Mouse (Mus musculus) myocyte (in vitro differentiated cells): ENCODE measurements around the gene Mbtps1. TPM values are rescaled to one million over a fixed set of nuclear protein-coding genes. Genes with fewer than 3 reads are reported as not detected.

ENCODE experiments used
- H3K27me3 ChIP-seq: one replicate; pipeline ENCODE4 v1.6.1; 2011; ENCODE audit not compliant: control insufficient read depth, insufficient read depth, insufficient read length
- H3K36me3 ChIP-seq: one replicate; pipeline ENCODE4 v1.6.1; 2011; ENCODE audit not compliant: control insufficient read depth, insufficient read depth
- H3K4me2 ChIP-seq: one replicate; pipeline ENCODE4 v1.6.1; 2011; ENCODE audit warnings: low read depth, control low read depth
- H3K4me3 ChIP-seq: one replicate; pipeline ENCODE4 v1.5.1; 2011; ENCODE audit warnings: mild to moderate bottlenecking, control low read depth, moderate library complexity
- H3K79me2 ChIP-seq: one replicate; pipeline ENCODE4 v1.6.1; 2011; ENCODE audit not compliant: control insufficient read depth, insufficient read depth
- H3ac ChIP-seq: one replicate; pipeline ENCODE4 v1.6.1; 2011; ENCODE audit not compliant: control insufficient read depth, insufficient read length
- CEBPB ChIP-seq: IDR thresholded peaks from 2 replicates; pipeline ENCODE4 v1.6.1; 2011; ENCODE audit warnings: mild to moderate bottlenecking, moderate library complexity; ENCODE audit not compliant: poor library complexity, insufficient read depth, severe bottlenecking
- E2F4 ChIP-seq: IDR thresholded peaks from one replicate; pipeline ENCODE4 v1.6.1; 2011; ENCODE audit warnings: mild to moderate bottlenecking, control low read depth, moderate library complexity; ENCODE audit not compliant: insufficient read depth
- MAX ChIP-seq: IDR thresholded peaks from one replicate; pipeline ENCODE4 v1.6.1; 2011; ENCODE audit warnings: low read depth, mild to moderate bottlenecking, control low read depth
- MYOD1 ChIP-seq, 3 experiments: IDR thresholded peaks; one replicate each; pipeline ENCODE4 v1.6.1; 2011; ENCODE audit warnings: control low read depth in 2 of 3, low read depth in 2 of 3, mild to moderate bottlenecking in 2 of 3, moderate library complexity in 1 of 3; ENCODE audit not compliant: insufficient read length in 2 of 3, control insufficient read depth in 1 of 3
- MYOG ChIP-seq, 3 experiments: IDR thresholded peaks; one replicate each; pipeline ENCODE4 v1.6.1; 2011; ENCODE audit warnings: control low read depth in 2 of 3, low read depth in 2 of 3, mild to moderate bottlenecking in 2 of 3; ENCODE audit not compliant: insufficient read length in 2 of 3, control insufficient read depth in 1 of 3, insufficient read depth in 1 of 3
- POLR2A ChIP-seq: IDR thresholded peaks from one replicate; pipeline ENCODE4 v1.6.1; 2011; ENCODE audit warnings: low read depth, mild to moderate bottlenecking, control low read depth, moderate library complexity; ENCODE audit not compliant: insufficient read length
- POLR2AphosphoS2 ChIP-seq: IDR thresholded peaks from one replicate; pipeline ENCODE4 v1.6.1; 2011; ENCODE audit warnings: low read depth, control low read depth; ENCODE audit not compliant: insufficient read length
- REST ChIP-seq: IDR thresholded peaks from one replicate; pipeline ENCODE4 v1.6.1; 2011; ENCODE audit warnings: mild to moderate bottlenecking, control low read depth, moderate library complexity; ENCODE audit not compliant: insufficient read depth, insufficient read length
- SRF ChIP-seq: IDR thresholded peaks from one replicate; pipeline ENCODE4 v1.6.1; 2011; ENCODE audit warnings: low read depth; ENCODE audit not compliant: control insufficient read depth, insufficient read length
- TCF12 ChIP-seq: IDR thresholded peaks from one replicate; pipeline ENCODE4 v1.6.1; 2011; ENCODE audit warnings: mild to moderate bottlenecking, control low read depth; ENCODE audit not compliant: poor library complexity, insufficient read depth, severe bottlenecking
- TCF3 ChIP-seq: IDR thresholded peaks from one replicate; pipeline ENCODE4 v1.6.1; 2011; ENCODE audit warnings: low read depth, control low read depth; ENCODE audit not compliant: insufficient read length
- USF1 ChIP-seq: IDR thresholded peaks from one replicate; pipeline ENCODE4 v1.6.1; 2011; ENCODE audit warnings: low read depth, mild to moderate bottlenecking, control low read depth, moderate library complexity
- polyA plus RNA-seq: library from polyadenylated mRNA; unstranded; fragments of >200 nt; fragmentation: generic; extraction: Trizol; gene quantifications from one replicate; pipeline ENCODE4 v1.2.1, GENCODE M21; 2012; ENCODE audit warnings: missing spikeins

The Mbtps1 gene
- polyA plus RNA-seq, 1 experiment = 70.8 TPM

- no peaks in the 10 kb centered on the region for H3K79me2 ChIP-seq
- no peak overlapping the region for H3ac ChIP-seq
- H3K36me3 ChIP-seq = no peaks in the 10 kb centered on the region
- peaks cover 68% of the 10 kb centered on the region for H3K27me3 ChIP-seq
- no peak overlapping the region for H3K4me2 ChIP-seq
- TF ChIP-seq MYOD1 (IDR thresholded peaks at IDR 0.05; ENCODE audit: control insufficient read depth in 1 of 3, insufficient read length in 2 of 3, low read depth in 2 of 3) (no peak), REST (no peak), POLR2A (no peak), POLR2AphosphoS2 (no peak), MYOG (IDR thresholded peaks at IDR 0.05; ENCODE audit: control insufficient read depth in 1 of 3, insufficient read depth in 1 of 3, insufficient read length in 2 of 3, low read depth in 2 of 3) (no peak), MAX (no peak), E2F4 (no peak), TCF12 (no peak), CEBPB (no peak), USF1 (no peak), SRF (no peak), TCF3 (no peak)
- H3K4me3 ChIP-seq = no peak overlapping the region
Measured at GRCm38 (mm10) chr8:119580441-119581161, 22.1 kb upstream of the Mbtps1 start.

- Histone ChIP-seq H3K4me3 (no peak overlapping the region), H3K79me2 (no peaks in the 10 kb centered on the region), H3K4me2 (no peak overlapping the region), H3ac (no peak overlapping the region), H3K36me3 (no peaks in the 10 kb centered on the region), H3K27me3 (peaks cover 68% of the 10 kb centered on the region)
- TF ChIP-seq SRF (no peak), CEBPB (no peak), USF1 (no peak), TCF3 (no peak), REST (no peak), MYOD1 (IDR thresholded peaks at IDR 0.05; ENCODE audit: control insufficient read depth in 1 of 3, insufficient read length in 2 of 3, low read depth in 2 of 3) (no peak), TCF12 (no peak), MAX (no peak), MYOG (IDR thresholded peaks at IDR 0.05; ENCODE audit: control insufficient read depth in 1 of 3, insufficient read depth in 1 of 3, insufficient read length in 2 of 3, low read depth in 2 of 3) (no peak), POLR2AphosphoS2 (no peak), POLR2A (no peak), E2F4 (no peak)
Measured at GRCm38 (mm10) chr8:119579096-119579495, 20.6 kb upstream of the Mbtps1 start.

- H3K4me2 ChIP-seq = peak overlapping the region; percentile 96
- peak overlapping the region; percentile 30 for H3K4me3 ChIP-seq
- H3K79me2 ChIP-seq = no peaks in the 10 kb centered on the region
- H3ac ChIP-seq = peak overlapping the region; percentile 76
- no peaks in the 10 kb centered on the region for H3K36me3 ChIP-seq
- peaks cover 42% of the 10 kb centered on the region for H3K27me3 ChIP-seq
- TF ChIP-seq MAX (no peak), MYOG (IDR thresholded peaks at IDR 0.05; ENCODE audit: control insufficient read depth in 1 of 3, insufficient read depth in 1 of 3, insufficient read length in 2 of 3, low read depth in 2 of 3) (peak in 1 of 3 experiments; percentile 4)
Measured at GRCm38 (mm10) chr8:119575366-119575726, 16.8 kb upstream of the Mbtps1 start.

GRCm38 (mm10) chr8:119574437-119575365 is 16.2 kb upstream of the Mbtps1 start, which contains the start of the genes Hsdl1 and Dnaaf1:
Hsdl1 (minus strand) TSS chr8:119575183.
Dnaaf1 (plus strand) TSS chr8:119575235.
- Histone ChIP-seq H3K36me3 (no peaks in the 10 kb centered on the region), H3K4me3 (peak within 1 kb of the TSS; percentile 30), H3ac (peak within 1 kb of the TSS; percentile 76), H3K79me2 (no peaks in the 10 kb centered on the region), H3K27me3 (peaks cover 35% of the 10 kb centered on the region), H3K4me2 (peak within 1 kb of the TSS; percentile 96)
- TF ChIP-seq REST = no peak
- no peak for TF ChIP-seq MAX
- TF ChIP-seq MYOD1 (IDR thresholded peaks at IDR 0.05; ENCODE audit: control insufficient read depth in 1 of 3, insufficient read length in 2 of 3, low read depth in 2 of 3) = peak in 1 of 3 experiments; percentile 27
- no peak for TF ChIP-seq E2F4
- peak; percentile 72 for TF ChIP-seq USF1
- TF ChIP-seq POLR2AphosphoS2 = peak; percentile 85
- TF ChIP-seq SRF = no peak
- peak in 1 of 3 experiments; percentile 4 for TF ChIP-seq MYOG (IDR thresholded peaks at IDR 0.05; ENCODE audit: control insufficient read depth in 1 of 3, insufficient read depth in 1 of 3, insufficient read length in 2 of 3, low read depth in 2 of 3)
- TF ChIP-seq CEBPB = no peak
- no peak for TF ChIP-seq TCF3
- peak; percentile 93 for TF ChIP-seq POLR2A
